Mouse (Mus musculus): Measurements from ENCODE around the gene Odf4.
A peak's percentile ranks its signal among the peaks of the same experiment; 100 is the strongest.
"Not testable (repeated sequence)": the region's sequence is repeated elsewhere in the genome, so short reads cannot be mapped to it uniquely, and the experiment has no call there.

Odf4 gene

GRCm38 (mm10) chr11:68946806-68947440, 20.0 kb upstream of the Odf4 start:
- DNase-seq (ENCODE audit: low spot score): no peak

GRCm38 (mm10) chr11:68946001-68946400, 19.1 kb upstream of the Odf4 start:
- no peak for DNase-seq (ENCODE audit: low spot score)

GRCm38 (mm10) chr11:68945245-68945644, 18.4 kb upstream of the Odf4 start:
- DNase-seq (ENCODE audit: low spot score): no peak

GRCm38 (mm10) chr11:68942731-68943130, 15.8 kb upstream of the Odf4 start:
- DNase-seq (ENCODE audit: low spot score): no peak

- no peak for DNase-seq (ENCODE audit: low spot score)
Observed at GRCm38 (mm10) chr11:68940516-68940915, 13.6 kb upstream of the Odf4 start.

GRCm38 (mm10) chr11:68939451-68940304, 12.8 kb upstream of the Odf4 start:
- DNase-seq (ENCODE audit: low spot score): peak; percentile 67

- not testable (repeated sequence) for DNase-seq (ENCODE audit: low spot score)
Observed at GRCm38 (mm10) chr11:68936951-68937350, 10.1 kb upstream of the Odf4 start.

- no peak for DNase-seq (ENCODE audit: low spot score)
Observed at GRCm38 (mm10) chr11:68933885-68934507, 7.1 kb upstream of the Odf4 start.

- DNase-seq (ENCODE audit: low spot score): no peak
Observed at GRCm38 (mm10) chr11:68929947-68930346, 3.1 kb upstream of the Odf4 start.

GRCm38 (mm10) chr11:68924749-68925148, 2.1 kb downstream of the Odf4 start:
- no peak for DNase-seq (ENCODE audit: low spot score)

GRCm38 (mm10) chr11:68923191-68923590, 3.7 kb downstream of the Odf4 start:
- DNase-seq (ENCODE audit: low spot score): no peak

GRCm38 (mm10) chr11:68914566-68914965, 12.3 kb downstream of the Odf4 start:
- no peak for DNase-seq (ENCODE audit: low spot score)

- no peak for DNase-seq (ENCODE audit: low spot score)
Observed at GRCm38 (mm10) chr11:68911531-68912177, 15.2 kb downstream of the Odf4 start.

- no peak for DNase-seq (ENCODE audit: low spot score)
Observed at GRCm38 (mm10) chr11:68908846-68909503, 17.9 kb downstream of the Odf4 start.

- no peak for DNase-seq (ENCODE audit: low spot score)
Observed at GRCm38 (mm10) chr11:68907251-68907650, 19.6 kb downstream of the Odf4 start.

- no peak for DNase-seq (ENCODE audit: low spot score)
Observed at GRCm38 (mm10) chr11:68906461-68906790, 20.5 kb downstream of the Odf4 start.

GRCm38 (mm10) chr11:68905665-68906460, 21.0 kb downstream of the Odf4 start:
- DNase-seq (ENCODE audit: low spot score): no peak

GRCm38 (mm10) chr11:68905138-68905531, 21.7 kb downstream of the Odf4 start:
- DNase-seq (ENCODE audit: low spot score): no peak

GRCm38 (mm10) chr11:68904375-68905137, 22.3 kb downstream of the Odf4 start:
- peak; percentile 50 for DNase-seq (ENCODE audit: low spot score)

GRCm38 (mm10) chr11:68903775-68904174, 23.1 kb downstream of the Odf4 start:
- no peak for DNase-seq (ENCODE audit: low spot score)

Measured in spleen, adult 12 weeks (tissue).